Mouse (Mus musculus) E14TG2a.4 (cell line): Measurements from ENCODE around the gene Gm28035.

Experiments
- H3K27me3 ChIP-seq: 2 replicates; pipeline ENCODE4 v1.6.1; 2014; ENCODE audit warnings: low read length, control low read depth; ENCODE audit not compliant: insufficient read depth
- H3K36me3 ChIP-seq: 2 replicates; pipeline ENCODE4 v1.6.1; 2014; ENCODE audit warnings: low read length, control low read depth; ENCODE audit not compliant: insufficient read depth
- H3K4me1 ChIP-seq: replicated peaks from 2 replicates; pipeline ENCODE4 v1.6.1; 2014; ENCODE audit warnings: low read depth, low read length, control low read depth
- H3K4me3 ChIP-seq: replicated peaks from 2 replicates; pipeline ENCODE4 v1.5.1; 2014; ENCODE audit warnings: mild to moderate bottlenecking, low read length
- H3K9me3 ChIP-seq: 2 replicates; pipeline ENCODE4 v1.6.1; 2014; ENCODE audit warnings: low read length, control low read depth
- CTCF ChIP-seq: conservative IDR thresholded peaks from 2 replicates; pipeline ENCODE4 v1.5.1; 2014; ENCODE audit warnings: low read length
- NANOG ChIP-seq: IDR thresholded peaks from 2 replicates; pipeline ENCODE4 v1.6.1; 2014; ENCODE audit warnings: borderline replicate concordance, low read length, mixed read lengths
- POU5F1 ChIP-seq: IDR thresholded peaks from 2 replicates; pipeline ENCODE4 v1.6.1; 2014; ENCODE audit warnings: low read length, borderline replicate concordance

The Gm28035 gene

GRCm38 (mm10) chr2:30261921-30262839, 21.8 kb downstream of the Gm28035 start:
- peaks cover 97% of the 10 kb centered on the region for H3K4me1 ChIP-seq
- no peaks in the 10 kb centered on the region for H3K27me3 ChIP-seq
- H3K36me3 ChIP-seq, result peaks cover 73% of the 10 kb centered on the region
- no peaks in the 10 kb centered on the region for H3K9me3 ChIP-seq
- no peak for TF ChIP-seq POU5F1
- no peak for TF ChIP-seq CTCF
- no peak for TF ChIP-seq NANOG
- peak overlapping the region; percentile 60 for H3K4me3 ChIP-seq

DNA sequence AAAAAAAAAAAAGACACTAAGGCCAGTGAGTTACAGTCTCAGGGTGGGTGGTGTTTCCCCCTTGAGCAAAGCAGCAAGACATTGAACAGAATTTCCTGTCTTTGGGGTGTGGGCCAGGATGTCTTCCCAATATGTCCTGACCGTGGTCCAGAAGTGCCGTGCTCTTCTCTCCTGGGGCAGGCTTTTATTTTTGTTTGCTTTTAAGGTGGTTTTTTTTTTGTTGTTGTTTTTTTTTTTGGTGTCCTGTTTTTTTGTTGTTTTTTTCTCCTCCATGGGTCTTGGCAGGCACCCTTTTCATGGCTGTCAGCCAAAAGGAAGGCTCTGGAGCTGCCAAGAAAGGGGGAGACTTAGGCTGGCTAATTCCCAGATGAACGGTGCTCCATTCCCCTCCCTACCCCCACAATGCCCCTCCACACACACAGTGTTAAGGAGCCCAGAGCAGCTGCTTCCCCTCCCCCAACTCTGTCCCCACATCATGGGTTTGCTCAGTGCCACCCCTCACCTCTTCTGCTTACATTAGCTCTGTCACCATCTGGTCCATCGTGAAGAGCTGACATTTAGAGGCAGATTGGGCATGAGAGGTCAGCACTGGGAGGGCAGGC, 22.6 kb downstream of the Gm28035 start:
- Histone ChIP-seq H3K4me1 (peaks cover 90% of the 10 kb centered on the region), H3K36me3 (peaks cover 66% of the 10 kb centered on the region), H3K27me3 (no peaks in the 10 kb centered on the region), H3K4me3 (no peak overlapping the region), H3K9me3 (no peaks in the 10 kb centered on the region)
- TF ChIP-seq CTCF (no peak), NANOG (no peak), POU5F1 (no peak)

- Histone ChIP-seq H3K9me3 (no peaks in the 10 kb centered on the region), H3K36me3 (peaks cover 57% of the 10 kb centered on the region), H3K27me3 (no peaks in the 10 kb centered on the region), H3K4me1 (peaks cover 85% of the 10 kb centered on the region), H3K4me3 (no peak overlapping the region)
- no peak for TF ChIP-seq POU5F1
- TF ChIP-seq CTCF, result no peak
- TF ChIP-seq NANOG, result no peak
These were observed 23.4 kb downstream of the Gm28035 start for GRCm38 (mm10) chr2:30263811-30264210.

DNA sequence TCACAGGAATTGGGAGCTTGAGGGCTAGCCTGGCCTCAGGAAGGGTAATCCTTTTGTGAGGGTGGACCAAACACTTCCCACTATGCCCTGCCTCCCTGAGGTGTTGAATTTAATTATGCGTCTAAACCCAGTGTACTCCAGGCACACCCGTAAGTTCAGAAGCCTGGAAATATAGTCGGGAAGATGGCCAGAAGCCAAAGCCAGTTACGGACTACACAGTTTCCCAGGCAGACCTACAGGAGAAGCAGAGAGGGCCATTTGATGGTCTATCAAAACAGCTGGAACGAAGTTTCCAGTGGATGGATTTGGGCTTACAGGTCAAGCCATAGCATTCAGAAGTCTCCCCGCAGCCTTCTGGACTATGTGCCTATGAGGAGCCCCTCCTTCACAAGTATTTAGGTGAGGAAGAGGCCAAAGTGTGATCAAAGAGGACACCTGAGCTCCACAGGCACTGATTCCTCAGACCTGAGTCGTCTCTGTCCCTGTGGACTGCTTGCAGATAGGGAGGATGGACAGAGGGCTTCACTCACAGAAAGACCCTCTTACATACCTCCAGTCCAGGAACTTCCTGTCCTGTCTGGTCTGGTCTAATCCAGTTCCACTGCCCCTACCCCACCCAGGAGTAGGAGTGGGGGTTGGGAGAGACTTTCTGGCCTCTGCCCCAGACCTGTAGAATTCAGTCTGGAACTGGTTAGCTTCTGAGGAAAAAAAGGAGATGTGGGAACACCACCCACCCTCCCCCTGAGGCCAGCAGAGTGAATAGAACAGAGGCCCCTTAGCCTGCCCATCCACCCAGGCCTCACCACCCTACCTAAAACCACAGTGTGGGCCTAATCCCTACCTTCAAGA, 24.5 kb downstream of the Gm28035 start:
- H3K4me3 ChIP-seq, result peak overlapping the region; percentile 30; the same call in 1 of the 2 replicates
- peaks cover 83% of the 10 kb centered on the region for H3K4me1 ChIP-seq
- no peak for TF ChIP-seq NANOG
- no peak for TF ChIP-seq POU5F1
- no peak for TF ChIP-seq CTCF
- no peaks in the 10 kb centered on the region for H3K27me3 ChIP-seq
- H3K9me3 ChIP-seq, result no peaks in the 10 kb centered on the region
- peaks cover 46% of the 10 kb centered on the region for H3K36me3 ChIP-seq

GRCm38 (mm10) chr2:30265767-30266253, 25.4 kb downstream of the Gm28035 start, which contains the start of gene Phyhd1:
Gene Phyhd1 (plus strand): TSS chr2:30266203.
- Histone ChIP-seq H3K27me3 (no peaks in the 10 kb centered on the region), H3K4me3 (peak within 1 kb of the TSS; percentile 30), H3K4me1 (peaks cover 79% of the 10 kb centered on the region)

GRCm38 (mm10) chr2:30266392-30266941, 26.1 kb downstream of the Gm28035 start:
- H3K27me3 ChIP-seq, result no peaks in the 10 kb centered on the region
- H3K4me3 ChIP-seq, result peak overlapping the region; percentile 30; the same call in 1 of the 2 replicates
- peaks cover 35% of the 10 kb centered on the region for H3K36me3 ChIP-seq
- TF ChIP-seq POU5F1 (no peak), NANOG (no peak), CTCF (no peak)
- no peaks in the 10 kb centered on the region for H3K9me3 ChIP-seq
- H3K4me1 ChIP-seq, result peaks cover 75% of the 10 kb centered on the region

More at GRCm38 (mm10) chr2:30265767-30266253, 25.4 kb downstream of the Gm28035 start, which contains the start of gene Phyhd1:
- Histone ChIP-seq H3K36me3 (peaks cover 39% of the 10 kb centered on the region), H3K9me3 (no peaks in the 10 kb centered on the region)
- no peak for TF ChIP-seq NANOG
- no peak for TF ChIP-seq CTCF
- TF ChIP-seq POU5F1, result no peak

- H3K36me3 ChIP-seq, result peaks cover 25% of the 10 kb centered on the region
- H3K27me3 ChIP-seq, result no peaks in the 10 kb centered on the region
- H3K4me1 ChIP-seq, result peaks cover 65% of the 10 kb centered on the region
- TF ChIP-seq POU5F1 (no peak), NANOG (no peak), CTCF (no peak)
- H3K4me3 ChIP-seq, result no peak overlapping the region
- H3K9me3 ChIP-seq, result no peaks in the 10 kb centered on the region
These were observed 27.1 kb downstream of the Gm28035 start for GRCm38 (mm10) chr2:30267466-30267865.
